Mouse (Mus musculus) NIH3T3 (cell line): ENCODE results near the gene Glra3.

Experiments used
- DNase-seq: peaks from one replicate; pipeline ENCODE4 v3.0.0-alpha.2; 2012; ENCODE audit warnings: low read depth

The Glra3 gene

GRCm38 (mm10) chr8:55939870-55940525 is at the start of gene Glra3:
Gene Glra3, plus strand, starts transcription at chr8:55940460.
- no peak for DNase-seq

- DNase-seq, result no peak
These were observed 33.4 kb upstream of the Glra3 start, which contains the start of gene Adam29 for GRCm38 (mm10) chr8:55906848-55907247. Gene Adam29, minus strand, starts transcription at chr8:55906948.

GRCm38 (mm10) chr8:55940526-55940880 is 243 bp downstream of the Glra3 start:
- peak; percentile 36 for DNase-seq

GRCm38 (mm10) chr8:55964759-55965320 is 24.6 kb downstream of the Glra3 start:
- DNase-seq, result no peak

- DNase-seq, result no peak
These were observed 57.6 kb downstream of the Glra3 start for GRCm38 (mm10) chr8:55997859-55998258.

GRCm38 (mm10) chr8:56054324-56054723 is 114.1 kb downstream of the Glra3 start:
- no peak for DNase-seq

GRCm38 (mm10) chr8:56063081-56063480 is 122.8 kb downstream of the Glra3 start:
- peak; percentile 76 for DNase-seq

- peak; percentile 5 for DNase-seq
These were observed 130.4 kb downstream of the Glra3 start for GRCm38 (mm10) chr8:56070486-56071254.

- DNase-seq, result no peak
These were observed 143.4 kb downstream of the Glra3 start for GRCm38 (mm10) chr8:56083654-56084053.

- DNase-seq, result no peak
These were observed 154.1 kb downstream of the Glra3 start for GRCm38 (mm10) chr8:56094385-56094784.

- no peak for DNase-seq
These were observed 170.0 kb downstream of the Glra3 start for GRCm38 (mm10) chr8:56110296-56110695.

- DNase-seq, result no peak
These were observed 189.1 kb downstream of the Glra3 start for GRCm38 (mm10) chr8:56129357-56129756.

- DNase-seq, result peak; percentile 31
These were observed 210.4 kb downstream of the Glra3 start for GRCm38 (mm10) chr8:56150697-56151096.

GRCm38 (mm10) chr8:56151574-56151973 is 211.3 kb downstream of the Glra3 start:
- DNase-seq, result no peak

GRCm38 (mm10) chr8:56158966-56159365 is 218.7 kb downstream of the Glra3 start:
- no peak for DNase-seq
